Mouse (Mus musculus): ENCODE data around the gene Pigq. TPM values are rescaled to one million over a fixed set of nuclear protein-coding genes. Genes with fewer than 3 reads are reported as not detected.
A peak's percentile ranks its signal among the peaks of the same experiment; 100 is the strongest.

Gene Pigq
- total RNA-seq, 2 experiments from 2014 or later, result 29.8 to 30.2 TPM

GRCm38 (mm10) chr17:25893975-25894617 is 50.6 kb downstream of the Pigq start:
- intact Hi-C loops (cut with DNase I; ENCODE audit: low total_unique reads), result loop anchor here (2.0 to 5.0 kb wide), 2 partner anchors 33 to 117 kb away; no protein-coding TSS in a partner anchor
- peak; percentile 69 for DNase-seq

DNA sequence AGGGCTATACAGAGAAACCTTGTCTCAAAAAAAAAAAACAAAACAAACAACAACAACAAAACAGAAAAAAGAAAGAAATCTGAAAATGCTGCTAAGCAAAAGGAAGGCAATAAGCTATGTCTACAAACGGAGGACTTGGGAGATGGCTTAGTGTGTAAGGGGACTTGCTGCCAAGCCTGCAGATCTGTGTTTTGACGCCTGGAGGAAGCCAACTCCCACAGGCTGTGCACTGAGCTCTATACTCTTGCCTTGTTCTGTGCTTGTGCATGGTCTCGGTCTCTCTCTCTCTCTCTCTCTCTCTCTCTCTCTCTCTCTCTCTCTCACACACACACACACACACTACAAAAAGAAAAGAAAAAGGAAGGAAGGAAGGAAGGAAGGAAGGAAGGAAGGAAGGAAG is 55.9 kb downstream of the Pigq start:
- no peak for DNase-seq
- intact Hi-C loops (cut with DNase I; ENCODE audit: low total_unique reads), result no loop called here

DNA sequence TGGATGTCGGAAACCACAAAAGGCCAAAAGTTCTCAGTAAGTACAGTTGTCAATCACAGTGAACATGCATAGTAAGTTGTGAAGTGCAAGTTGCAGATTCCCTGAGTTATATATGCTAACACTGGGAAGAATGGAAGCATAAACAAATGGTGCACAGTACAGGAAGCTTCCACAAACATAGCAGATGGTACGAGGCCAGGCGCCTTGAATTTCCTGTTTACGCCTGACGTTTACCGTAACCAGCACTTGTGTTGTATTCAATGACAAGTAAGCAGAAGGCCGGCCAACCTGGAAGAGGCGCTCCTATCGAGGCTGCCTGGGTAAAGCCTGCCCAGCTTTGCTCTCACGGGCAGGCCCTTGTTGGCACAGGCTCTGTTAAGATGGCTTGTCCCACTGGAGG is 57.3 kb downstream of the Pigq start:
- DNase-seq, result no peak
- intact Hi-C loops (cut with DNase I; ENCODE audit: low total_unique reads), result no loop called here

DNA sequence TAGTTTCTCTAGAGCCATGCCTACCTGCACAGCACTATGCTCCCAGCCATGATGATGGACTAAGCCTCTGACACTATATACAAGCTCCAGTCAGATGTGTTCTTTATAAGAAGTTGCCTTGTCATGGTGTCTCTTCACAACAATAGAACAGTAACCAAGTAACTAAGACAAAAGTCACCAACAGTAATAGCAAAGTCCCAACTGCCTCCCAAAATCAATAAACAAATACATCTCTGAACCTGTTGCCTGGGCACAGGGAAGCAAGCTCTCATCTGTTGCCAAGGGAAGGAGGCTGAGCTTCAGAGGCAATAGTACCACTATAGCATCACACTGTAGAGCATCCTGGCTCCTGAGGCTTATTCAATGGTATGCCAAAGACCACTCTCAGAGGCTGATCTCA is 57.9 kb downstream of the Pigq start:
- no peak for DNase-seq
- intact Hi-C loops (cut with DNase I; ENCODE audit: low total_unique reads), result no loop called here

- no peak for DNase-seq
- intact Hi-C loops (cut with DNase I; ENCODE audit: low total_unique reads), result no loop called here
Observed at GRCm38 (mm10) chr17:25885636-25886035, 59.1 kb downstream of the Pigq start.

- intact Hi-C loops (cut with DNase I; ENCODE audit: low total_unique reads), result no loop called here
Observed at GRCm38 (mm10) chr17:25883824-25884223, 60.9 kb downstream of the Pigq start.

DNA sequence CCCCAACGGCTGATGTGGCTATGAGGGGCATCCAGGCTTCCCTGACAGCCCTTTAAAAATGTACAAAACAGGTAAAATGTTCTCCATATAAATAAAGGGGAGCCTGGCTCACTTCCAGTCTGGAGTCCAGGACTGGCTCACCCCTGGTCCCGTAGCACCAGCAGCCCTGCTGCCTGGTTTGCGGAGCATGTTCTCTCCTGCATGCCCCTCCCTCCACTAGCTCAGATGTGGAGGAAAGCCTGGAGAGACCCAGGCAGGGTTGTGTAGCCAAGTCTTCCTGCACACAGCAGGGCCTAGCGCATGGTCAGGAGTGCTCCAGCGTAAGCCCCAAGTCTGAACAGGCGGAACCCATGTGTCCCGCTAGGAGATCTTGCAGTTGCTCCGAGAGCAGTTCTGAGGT is 61.5 kb downstream of the Pigq start:
- no peak for DNase-seq
- intact Hi-C loops (cut with DNase I; ENCODE audit: low total_unique reads), result no loop called here

More at GRCm38 (mm10) chr17:25883824-25884223, 60.9 kb downstream of the Pigq start:
- DNase-seq, result no peak

- no peak for DNase-seq
- intact Hi-C loops (cut with DNase I; ENCODE audit: low total_unique reads), result no loop called here
Observed at GRCm38 (mm10) chr17:25882306-25882705, 62.4 kb downstream of the Pigq start.

DNA sequence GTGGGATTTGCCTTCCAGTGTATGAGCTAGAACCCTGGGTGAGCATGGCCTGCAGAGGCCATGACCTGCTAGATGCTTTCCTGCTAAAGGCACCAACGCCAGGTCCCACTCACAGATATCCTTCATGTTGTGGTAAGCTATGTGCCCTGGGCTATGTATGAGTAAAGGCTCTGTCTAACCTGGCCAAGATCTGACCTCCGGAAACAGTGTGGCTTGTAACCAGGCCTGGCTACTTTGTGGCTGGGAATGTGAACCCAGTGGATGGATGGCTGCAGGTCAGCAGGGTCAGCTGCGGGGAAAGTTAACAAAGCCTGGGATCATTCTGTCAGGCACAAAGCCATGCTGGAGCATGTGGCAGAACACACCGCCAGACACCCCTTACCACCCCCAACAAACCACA is 63.0 kb downstream of the Pigq start:
- no peak for DNase-seq
- intact Hi-C loops (cut with DNase I; ENCODE audit: low total_unique reads), result no loop called here

GRCm38 (mm10) chr17:25880913-25881641 is 63.7 kb downstream of the Pigq start:
- intact Hi-C loops (cut with DNase I; ENCODE audit: low total_unique reads), result no loop called here
- DNase-seq, result no peak

- intact Hi-C loops (cut with DNase I; ENCODE audit: low total_unique reads), result no loop called here
- no peak for DNase-seq
Observed at GRCm38 (mm10) chr17:25880196-25880910, 64.4 kb downstream of the Pigq start, which contains the start of gene Wfikkn1. Wfikkn1 (minus strand) TSS chr17:25880858.

- no peak for DNase-seq
- intact Hi-C loops (cut with DNase I; ENCODE audit: low total_unique reads), result no loop called here
Observed at GRCm38 (mm10) chr17:25879750-25880149, 65.0 kb downstream of the Pigq start.

- intact Hi-C loops (cut with DNase I; ENCODE audit: low total_unique reads), result no loop called here
Observed at GRCm38 (mm10) chr17:25879261-25879660, 65.5 kb downstream of the Pigq start.

DNA sequence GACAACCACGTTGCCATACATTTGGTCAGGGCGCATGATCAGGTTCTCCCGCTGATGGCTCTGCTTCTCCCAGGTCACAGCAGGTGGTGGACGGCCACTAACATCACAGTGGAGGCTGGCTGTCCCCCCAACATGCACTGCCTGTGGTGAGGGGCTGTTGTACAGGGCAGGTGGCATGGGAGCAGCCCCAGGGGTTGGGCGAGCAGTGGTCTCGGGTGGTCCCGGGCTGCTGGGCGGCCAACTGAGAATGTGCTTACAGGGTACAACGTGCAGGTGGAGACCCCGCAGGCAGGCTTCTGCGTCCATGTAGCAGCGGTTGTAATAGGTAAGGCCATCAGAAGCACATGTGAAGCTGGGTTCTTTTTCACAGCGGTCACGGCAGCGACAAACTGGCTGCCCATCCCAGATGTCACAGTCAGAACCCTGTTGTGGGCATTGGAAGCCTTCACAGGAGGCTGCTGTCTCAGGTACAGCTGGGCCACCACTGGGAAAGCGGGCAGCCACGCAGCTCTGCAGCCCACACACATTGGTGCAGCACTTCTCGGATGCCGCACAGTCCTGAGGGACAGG is 66.0 kb downstream of the Pigq start:
- no peak for DNase-seq
- intact Hi-C loops (cut with DNase I; ENCODE audit: low total_unique reads), result no loop called here

More at GRCm38 (mm10) chr17:25879261-25879660, 65.5 kb downstream of the Pigq start:
- DNase-seq, result no peak

DNA sequence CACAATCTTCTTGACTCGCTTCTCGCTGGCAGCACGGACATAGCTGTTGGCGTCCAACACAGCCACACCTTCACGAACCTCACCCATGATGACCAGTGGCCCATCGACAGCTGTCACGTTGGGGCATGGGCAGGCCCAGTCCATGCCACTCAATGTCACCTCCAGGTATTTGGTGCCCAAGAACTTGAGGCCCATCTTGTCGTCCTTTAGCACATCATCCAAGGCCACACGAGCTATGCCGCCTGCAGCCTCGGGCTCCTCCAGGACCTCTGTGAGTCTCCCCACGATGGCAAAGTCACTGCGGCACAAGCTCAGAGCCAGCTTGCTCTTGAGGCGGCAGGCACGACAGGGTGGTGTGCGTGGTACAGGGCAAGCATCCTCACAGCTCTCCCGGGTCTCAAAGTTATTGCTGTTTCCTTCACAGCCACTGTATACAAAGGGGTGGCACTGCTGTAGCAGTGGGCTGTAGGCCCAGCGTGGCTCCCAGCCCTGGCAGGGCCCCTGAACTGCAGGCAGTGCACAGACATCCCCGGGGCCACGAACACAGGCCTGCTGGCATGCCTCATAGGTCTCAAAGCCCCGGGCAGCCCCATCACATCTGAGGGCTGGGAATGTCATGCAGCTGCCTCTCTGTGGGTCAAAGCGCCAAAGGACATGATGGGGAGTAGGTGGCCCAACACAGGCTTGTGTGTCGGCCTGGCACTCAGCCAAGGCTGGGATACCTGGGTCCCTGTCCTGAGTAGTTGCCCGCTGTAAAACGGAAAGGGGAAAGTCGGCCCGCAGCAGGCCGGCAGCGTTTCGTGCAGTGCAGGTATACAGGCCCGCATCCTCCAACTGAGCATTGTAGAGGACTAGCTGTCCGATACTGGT is 66.8 kb downstream of the Pigq start:
- no peak for DNase-seq
- intact Hi-C loops (cut with DNase I; ENCODE audit: low total_unique reads), result no loop called here

DNA sequence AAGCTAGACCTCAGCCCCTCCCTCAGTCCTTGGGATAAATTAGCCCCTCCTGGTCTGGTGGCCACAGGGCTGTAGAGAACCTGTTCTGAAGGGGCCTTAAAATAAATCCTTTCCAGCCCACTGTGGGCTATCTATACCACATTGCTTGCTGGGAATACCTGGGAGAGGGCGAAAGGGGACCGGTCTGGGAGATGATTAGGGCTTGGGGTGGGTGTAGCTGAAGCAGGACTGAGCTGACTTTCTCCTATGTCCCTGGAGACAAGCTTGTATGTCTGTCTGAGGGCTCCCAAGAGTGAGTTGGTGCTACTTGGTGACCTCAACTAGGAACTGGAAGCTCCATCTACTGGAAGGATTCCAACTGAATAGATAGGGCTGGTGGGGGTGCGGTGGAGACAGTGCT is 67.7 kb downstream of the Pigq start:
- intact Hi-C loops (cut with DNase I; ENCODE audit: low total_unique reads), result no loop called here
- DNase-seq, result no peak
